Mouse (Mus musculus): ENCODE measurements around the gene Ikzf2.

Gene Ikzf2

GRCm38 (mm10) chr1:69599074-69599772, 87.8 kb downstream of the Ikzf2 start:
- DNase-seq (ENCODE audit: extremely low read depth, low read depth, low spot score): no peak

DNA sequence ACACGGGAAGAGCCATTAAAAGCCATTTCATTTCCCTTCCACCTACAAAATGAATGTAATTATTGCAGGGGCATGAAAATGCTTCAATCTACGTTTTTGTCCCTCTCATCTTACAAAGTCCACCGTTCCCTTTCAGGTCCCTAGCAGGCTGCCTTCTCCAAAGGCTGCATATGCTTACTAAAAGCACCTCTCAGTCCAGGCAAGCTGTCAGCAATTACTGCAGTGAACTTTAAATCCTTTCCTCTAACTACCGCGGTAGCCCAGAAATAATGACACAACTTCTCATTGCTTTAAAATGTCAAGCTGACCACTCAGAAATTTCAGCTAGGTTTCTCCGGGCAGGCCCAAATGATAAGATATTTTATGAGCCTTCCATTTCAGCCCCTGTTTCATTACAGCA, 95.2 kb downstream of the Ikzf2 start:
- DNase-seq (ENCODE audit: extremely low read depth, low read depth, low spot score): no peak

DNA sequence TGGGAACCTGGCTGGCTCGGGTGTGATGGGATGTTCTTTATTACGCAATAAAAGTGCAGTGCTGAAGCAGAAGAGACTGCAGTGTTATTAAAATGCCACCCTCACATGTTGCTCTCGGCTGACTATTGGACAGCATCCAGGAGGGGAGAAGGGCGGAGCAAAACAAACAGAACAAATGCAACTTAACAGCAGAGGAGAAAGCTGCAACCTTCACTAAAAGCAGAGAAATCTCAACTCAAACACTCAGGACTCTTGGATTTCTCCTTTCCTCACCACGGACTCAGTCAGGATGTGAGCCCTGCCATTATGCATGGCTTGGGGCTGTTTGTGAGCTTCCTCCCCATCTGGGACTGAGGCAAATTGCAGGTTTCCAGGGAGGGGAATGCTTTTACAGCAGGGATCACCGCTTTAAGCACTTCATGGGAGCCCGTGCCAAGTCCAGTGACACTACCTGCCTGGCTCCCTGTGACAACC, 95.7 kb downstream of the Ikzf2 start:
- DNase-seq (ENCODE audit: extremely low read depth, low read depth, low spot score): no peak

- DNase-seq (ENCODE audit: extremely low read depth, low read depth, low spot score): peak; percentile 74
Measured at GRCm38 (mm10) chr1:69585546-69585945, 101.5 kb downstream of the Ikzf2 start.

GRCm38 (mm10) chr1:69583932-69584659, 102.9 kb downstream of the Ikzf2 start:
- no peak for DNase-seq (ENCODE audit: extremely low read depth, low read depth, low spot score)

GRCm38 (mm10) chr1:69578917-69579316, 108.1 kb downstream of the Ikzf2 start:
- DNase-seq (ENCODE audit: extremely low read depth, low read depth, low spot score): no peak

- no peak for DNase-seq (ENCODE audit: extremely low read depth, low read depth, low spot score)
Measured at GRCm38 (mm10) chr1:69559443-69560090, 127.5 kb downstream of the Ikzf2 start.

- DNase-seq (ENCODE audit: extremely low read depth, low read depth, low spot score): no peak
Measured at GRCm38 (mm10) chr1:69555636-69556151, 131.4 kb downstream of the Ikzf2 start.

GRCm38 (mm10) chr1:69549987-69550386, 137.1 kb downstream of the Ikzf2 start:
- no peak for DNase-seq (ENCODE audit: extremely low read depth, low read depth, low spot score)

DNA sequence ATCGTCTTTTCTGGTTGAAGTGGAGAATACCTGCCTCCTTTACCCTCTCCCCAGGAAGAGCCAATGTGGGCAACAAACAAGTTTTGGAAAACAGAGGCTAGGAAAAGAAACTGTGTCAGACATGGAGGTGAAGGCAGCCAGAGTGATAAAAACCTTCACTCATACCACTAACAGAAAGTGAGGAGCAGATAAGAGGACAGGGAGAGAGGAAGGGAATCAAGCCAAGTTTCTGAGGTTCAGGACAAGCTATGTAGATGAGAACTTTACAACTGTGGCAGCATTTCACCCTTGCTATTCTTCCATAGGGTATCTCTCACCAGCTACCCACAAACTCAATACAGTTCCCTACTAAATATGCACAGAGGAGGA, 141.2 kb downstream of the Ikzf2 start:
- DNase-seq (ENCODE audit: extremely low read depth, low read depth, low spot score): no peak

DNA sequence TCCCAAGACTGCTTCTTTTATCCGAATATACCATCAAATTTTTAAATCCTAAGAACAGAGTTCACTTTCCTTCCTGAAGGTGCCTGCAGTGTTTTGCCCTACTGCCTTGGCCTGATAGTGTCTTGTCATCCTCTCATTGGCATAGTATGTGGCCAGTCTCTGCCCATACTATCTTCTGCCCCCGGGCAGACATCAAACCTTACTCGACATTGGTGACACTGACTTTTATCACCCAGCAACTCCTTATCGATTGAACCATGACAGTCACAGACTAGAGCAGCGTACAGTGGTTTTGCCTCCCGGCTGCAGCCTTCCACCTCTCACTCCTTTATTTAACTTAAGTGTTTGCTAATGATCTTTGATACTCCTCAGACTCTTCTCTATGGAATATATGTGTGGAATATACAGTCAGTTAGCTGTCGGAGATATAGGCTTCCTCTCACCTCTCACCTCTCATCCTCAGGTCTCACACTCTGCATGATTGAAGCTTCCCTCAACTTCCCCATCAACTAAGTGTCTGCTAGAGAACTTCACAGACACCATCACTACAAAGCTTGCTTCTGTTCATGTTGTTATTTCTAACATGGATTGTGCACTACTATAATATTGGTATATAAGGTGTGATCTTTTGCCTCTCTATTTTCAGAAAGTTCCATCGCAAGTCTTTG, 141.7 kb downstream of the Ikzf2 start:
- no peak for DNase-seq (ENCODE audit: extremely low read depth, low read depth, low spot score)

DNA sequence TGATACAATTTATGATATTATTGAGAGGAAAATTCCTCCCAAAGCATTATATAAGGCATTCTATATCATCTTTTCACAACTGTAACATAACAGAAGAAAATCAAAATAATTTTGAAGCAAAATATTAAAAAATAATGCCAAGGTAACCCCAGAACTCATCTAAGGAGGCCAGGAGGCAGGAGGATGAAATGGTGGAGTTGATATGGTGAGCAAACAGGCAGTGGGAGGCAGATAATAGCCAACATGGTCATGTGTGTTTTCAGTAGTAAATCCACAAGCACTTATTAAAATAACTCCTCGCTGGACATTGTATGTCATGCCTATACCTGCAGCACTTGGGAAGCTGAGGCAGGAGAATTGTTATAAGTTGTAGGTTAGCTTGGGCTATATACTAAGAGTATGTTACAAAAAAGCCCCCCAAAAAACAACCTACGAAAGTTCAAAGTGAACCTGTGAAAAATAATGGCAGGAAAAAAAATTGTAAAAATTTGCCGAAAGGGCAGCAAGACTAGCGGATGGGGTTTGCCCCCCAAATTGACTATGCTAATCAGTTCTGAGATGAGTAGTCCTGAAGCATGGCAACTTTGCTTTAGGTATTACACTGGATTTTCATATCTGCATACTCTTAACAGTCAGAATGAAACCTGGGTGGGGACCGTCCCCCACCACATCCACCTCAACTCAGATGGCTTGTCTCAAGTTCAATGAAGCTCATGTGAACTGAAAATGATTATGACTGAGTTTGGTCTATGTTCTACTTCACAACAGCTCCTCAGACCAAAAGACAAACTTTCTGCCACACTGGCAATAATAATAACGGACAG, 143.1 kb downstream of the Ikzf2 start:
- no peak for DNase-seq (ENCODE audit: extremely low read depth, low read depth, low spot score)

GRCm38 (mm10) chr1:69542546-69542945, 144.5 kb downstream of the Ikzf2 start:
- DNase-seq (ENCODE audit: extremely low read depth, low read depth, low spot score): no peak

DNA sequence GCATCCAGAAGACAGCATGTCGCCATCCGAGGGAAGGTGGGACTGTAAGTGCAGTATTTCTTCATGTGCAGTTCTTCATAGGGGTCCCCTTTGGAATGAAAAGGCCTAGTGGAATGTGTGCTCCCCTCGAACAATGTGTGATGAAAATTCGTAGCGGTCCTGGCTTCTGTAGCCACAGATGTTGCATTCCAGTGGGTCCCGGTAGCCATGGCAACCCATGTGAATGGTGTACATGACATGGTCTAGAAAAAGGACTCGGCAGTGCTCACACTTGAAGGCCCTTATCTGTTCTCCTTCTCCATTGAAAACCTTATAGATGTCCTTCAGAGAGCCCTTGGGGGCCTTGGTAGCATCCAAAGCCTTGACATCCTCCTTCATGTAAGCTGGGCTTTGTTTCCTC, 148.4 kb downstream of the Ikzf2 start:
- DNase-seq (ENCODE audit: extremely low read depth, low read depth, low spot score): no peak

GRCm38 (mm10) chr1:69537619-69538018, 149.4 kb downstream of the Ikzf2 start:
- DNase-seq (ENCODE audit: extremely low read depth, low read depth, low spot score): no peak

- no peak for DNase-seq (ENCODE audit: extremely low read depth, low read depth, low spot score)
Measured at GRCm38 (mm10) chr1:69535507-69535906, 151.5 kb downstream of the Ikzf2 start.

DNA sequence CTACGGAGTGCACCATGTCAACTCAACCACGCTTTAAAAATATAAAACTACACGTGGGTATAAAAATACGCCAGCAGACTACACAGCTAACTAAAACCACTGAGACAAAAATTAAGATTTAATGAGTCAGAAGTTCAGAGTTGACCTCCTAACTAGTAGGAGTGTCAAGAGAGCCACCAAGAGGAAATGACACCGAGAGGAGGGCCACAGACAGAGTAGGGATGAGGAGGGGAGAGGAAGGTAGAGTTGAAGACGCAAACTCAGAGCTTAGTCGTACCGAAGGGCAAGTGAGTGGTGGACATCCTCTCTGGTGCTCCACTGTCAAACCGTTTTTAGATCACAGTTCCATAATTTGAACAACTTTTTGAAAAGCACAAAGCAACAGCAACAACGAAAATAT, 154.0 kb downstream of the Ikzf2 start:
- no peak for DNase-seq (ENCODE audit: extremely low read depth, low read depth, low spot score)

- DNase-seq (ENCODE audit: extremely low read depth, low read depth, low spot score): no peak
Measured at GRCm38 (mm10) chr1:69528696-69529095, 158.3 kb downstream of the Ikzf2 start.

GRCm38 (mm10) chr1:69521656-69522055, 165.4 kb downstream of the Ikzf2 start:
- DNase-seq (ENCODE audit: extremely low read depth, low read depth, low spot score): no peak

GRCm38 (mm10) chr1:69519356-69519755, 167.7 kb downstream of the Ikzf2 start:
- no peak for DNase-seq (ENCODE audit: extremely low read depth, low read depth, low spot score)
